Mouse (Mus musculus): ENCODE measurements around the gene Hdac11. TPM values are rescaled to one million over a fixed set of nuclear protein-coding genes. Genes with fewer than 3 reads are reported as not detected.
A peak's percentile ranks its signal among the peaks of the same experiment; 100 is the strongest.
"Not testable (repeated sequence)": the region's sequence is repeated elsewhere in the genome, so short reads cannot be mapped to it uniquely, and the experiment has no call there.

Gene Hdac11
- polyA plus RNA-seq (2017; shearing (Covaris generic)) = 1 to 10 TPM in 2 of 3 experiments, under 1 TPM in 1; 0.80 to 1.5 (median 1.4) TPM

- ATAC-seq = peak; percentile 70
These were observed at the start of gene Hdac11 for GRCm38 (mm10) chr6:91156554-91157236. Hdac11 (plus strand) TSS chr6:91156665.

GRCm38 (mm10) chr6:91108301-91108916 lies 48.1 kb upstream of the Hdac11 start:
- ATAC-seq = no peak

- ATAC-seq = peak; percentile 40
These were observed 47.5 kb upstream of the Hdac11 start for GRCm38 (mm10) chr6:91108917-91109450.

GRCm38 (mm10) chr6:91109489-91109888 lies 47.0 kb upstream of the Hdac11 start:
- ATAC-seq = no peak

- peak; percentile 37 for ATAC-seq
These were observed 46.0 kb upstream of the Hdac11 start for GRCm38 (mm10) chr6:91110323-91111020.

- peak; percentile 34 for ATAC-seq
These were observed 45.1 kb upstream of the Hdac11 start for GRCm38 (mm10) chr6:91111141-91111953.

GRCm38 (mm10) chr6:91111954-91112252 lies 44.6 kb upstream of the Hdac11 start:
- no peak for ATAC-seq

GRCm38 (mm10) chr6:91114716-91115115 lies 41.7 kb upstream of the Hdac11 start:
- ATAC-seq = peak; percentile 40

- ATAC-seq = no peak
These were observed 41.3 kb upstream of the Hdac11 start for GRCm38 (mm10) chr6:91115158-91115557.

- no peak for ATAC-seq
These were observed 40.6 kb upstream of the Hdac11 start for GRCm38 (mm10) chr6:91115863-91116243.

- peak; percentile 71 for ATAC-seq
These were observed 40.0 kb upstream of the Hdac11 start, which contains the start of gene Nup210 for GRCm38 (mm10) chr6:91116244-91117145. Nup210 (minus strand) TSS chr6:91116829.

GRCm38 (mm10) chr6:91117149-91117548 lies 39.3 kb upstream of the Hdac11 start:
- no peak for ATAC-seq

GRCm38 (mm10) chr6:91118526-91118925 lies 37.9 kb upstream of the Hdac11 start:
- no peak for ATAC-seq

GRCm38 (mm10) chr6:91120206-91120605 lies 36.3 kb upstream of the Hdac11 start:
- no peak for ATAC-seq

GRCm38 (mm10) chr6:91121089-91121488 lies 35.4 kb upstream of the Hdac11 start:
- ATAC-seq = not testable (repeated sequence)

- peak; percentile 44 for ATAC-seq
These were observed 33.0 kb upstream of the Hdac11 start for GRCm38 (mm10) chr6:91123453-91123852.

GRCm38 (mm10) chr6:91124286-91125227 lies 31.9 kb upstream of the Hdac11 start:
- ATAC-seq = peak; percentile 68

GRCm38 (mm10) chr6:91125228-91125585 lies 31.3 kb upstream of the Hdac11 start:
- ATAC-seq = peak; percentile 9

- ATAC-seq = no peak
These were observed 27.5 kb upstream of the Hdac11 start for GRCm38 (mm10) chr6:91128996-91129395.

GRCm38 (mm10) chr6:91130856-91131255 lies 25.6 kb upstream of the Hdac11 start:
- no peak for ATAC-seq

All from inflammation-experienced regulatory T-cells, adult 6 months (primary cell).